Mouse (Mus musculus): ENCODE measurements around the gene Treml2.
"Not testable (repeated sequence)": the region's sequence is repeated elsewhere in the genome, so short reads cannot be mapped to it uniquely, and the experiment has no call there.

Gene Treml2

DNA sequence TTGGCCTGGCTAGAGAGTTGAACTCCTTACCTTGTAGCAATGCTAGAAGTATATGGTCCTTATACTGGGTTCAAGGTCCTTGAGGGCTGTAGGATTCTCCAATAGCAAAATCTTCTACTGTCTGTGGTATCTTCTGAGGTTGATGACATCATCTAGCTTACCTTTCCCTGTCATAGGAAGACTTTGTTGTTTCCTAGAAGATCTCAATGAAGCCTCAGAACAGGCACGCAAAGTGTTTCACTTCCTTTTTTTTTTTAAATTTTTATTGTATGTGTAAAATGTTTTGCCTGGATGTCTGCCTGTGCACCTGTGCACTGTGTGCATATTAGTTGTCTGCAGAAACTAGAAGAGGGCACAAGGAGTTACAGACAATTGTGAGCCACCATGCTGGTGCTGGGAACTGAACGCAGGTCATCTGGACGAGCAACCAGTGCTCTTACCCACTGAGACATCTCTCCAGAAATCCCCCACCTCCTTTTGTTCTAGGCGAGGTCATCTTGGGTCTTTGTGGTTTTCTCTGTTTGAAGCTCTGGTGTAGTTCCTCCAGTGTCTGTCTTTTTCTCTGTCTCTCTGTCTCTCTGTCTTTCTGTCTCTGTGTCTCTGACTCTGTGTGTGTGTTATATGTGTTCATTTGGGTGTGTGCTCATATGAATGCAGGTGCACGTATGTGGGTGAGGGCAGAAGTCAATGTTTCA lies 5.7 kb upstream of the Treml2 start:
- no peak for DNase-seq (ENCODE audit: low spot score)

DNA sequence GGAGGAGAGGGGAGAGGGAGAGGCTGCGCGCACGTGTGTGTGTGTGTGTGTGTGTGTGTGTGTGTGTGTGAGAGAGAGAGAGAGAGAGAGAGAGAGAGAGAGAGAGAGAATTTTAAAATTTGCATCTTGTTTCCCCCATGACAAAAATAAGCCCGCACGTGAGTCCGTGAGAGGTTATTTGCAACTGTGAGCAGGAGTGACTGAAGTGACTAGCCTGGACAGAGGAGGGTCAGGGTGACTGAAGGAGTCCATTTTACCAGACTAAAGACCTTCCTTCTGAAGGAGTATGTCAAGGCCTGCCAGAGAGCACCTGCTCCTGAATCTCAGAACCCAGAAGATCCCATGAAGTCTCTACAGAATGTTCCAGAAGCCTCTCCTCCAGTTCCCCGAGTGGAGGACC lies 458 bp downstream of the Treml2 start:
- no peak for DNase-seq (ENCODE audit: low spot score)

DNA sequence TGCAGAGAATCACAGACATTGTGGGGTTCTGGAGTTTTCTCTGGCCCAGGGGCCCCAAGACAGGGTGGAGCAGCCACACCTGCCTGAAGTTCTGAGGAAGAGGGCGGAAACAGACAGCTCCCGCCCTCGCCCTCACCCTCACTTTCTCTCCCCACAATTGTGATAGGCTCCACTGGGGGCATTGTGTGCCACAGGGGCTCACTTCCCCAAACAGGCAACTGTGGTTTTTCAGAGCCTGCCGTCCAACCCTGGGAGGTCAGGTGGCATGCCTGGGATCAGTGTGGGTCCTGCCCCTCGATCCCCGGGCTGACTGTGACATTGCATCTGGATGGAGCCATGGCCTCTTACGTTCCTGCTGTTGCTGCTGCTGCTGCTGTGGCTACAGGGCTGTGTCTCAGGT lies 901 bp downstream of the Treml2 start:
- DNase-seq (ENCODE audit: low spot score), result no peak

DNA sequence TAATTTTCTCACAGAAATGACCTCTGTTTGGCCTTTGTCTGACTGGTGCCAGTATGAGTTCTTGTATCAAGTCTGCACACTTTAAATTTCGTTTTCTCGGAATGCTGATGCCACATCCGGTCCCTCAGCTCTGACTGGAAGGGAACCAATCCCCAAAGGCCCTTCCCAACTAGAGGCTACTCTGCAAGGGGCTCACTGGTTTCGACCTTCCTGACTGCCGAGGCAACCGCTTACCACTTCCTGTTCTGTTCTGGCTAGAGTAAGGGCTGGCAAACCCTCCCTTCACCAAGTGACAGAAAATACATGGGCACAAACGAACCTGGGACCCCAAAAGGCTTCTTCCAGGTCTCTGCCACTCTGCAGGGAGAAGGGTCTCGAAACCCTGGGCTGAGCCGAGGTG lies 1.6 kb downstream of the Treml2 start:
- no peak for DNase-seq (ENCODE audit: low spot score)

DNA sequence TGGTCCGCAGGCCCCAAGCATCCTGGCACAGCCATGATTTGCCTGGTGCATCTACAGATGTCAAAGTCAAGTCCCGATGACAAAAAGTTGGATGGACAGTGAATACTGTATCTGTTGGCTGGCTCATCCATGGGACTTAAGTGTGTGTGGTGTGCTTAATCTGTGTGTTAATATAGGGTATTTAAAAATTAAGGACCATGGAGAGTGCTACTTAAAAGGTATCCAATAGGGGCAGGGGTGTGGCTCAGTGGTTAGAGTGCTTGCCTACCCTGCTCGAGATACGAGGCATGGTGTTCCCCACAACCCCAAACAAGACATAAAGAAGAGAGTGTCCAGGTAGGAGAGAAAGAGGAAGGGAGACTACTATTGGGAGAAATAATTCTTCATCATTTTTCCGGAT lies 2.5 kb downstream of the Treml2 start:
- DNase-seq (ENCODE audit: low spot score), result no peak

DNA sequence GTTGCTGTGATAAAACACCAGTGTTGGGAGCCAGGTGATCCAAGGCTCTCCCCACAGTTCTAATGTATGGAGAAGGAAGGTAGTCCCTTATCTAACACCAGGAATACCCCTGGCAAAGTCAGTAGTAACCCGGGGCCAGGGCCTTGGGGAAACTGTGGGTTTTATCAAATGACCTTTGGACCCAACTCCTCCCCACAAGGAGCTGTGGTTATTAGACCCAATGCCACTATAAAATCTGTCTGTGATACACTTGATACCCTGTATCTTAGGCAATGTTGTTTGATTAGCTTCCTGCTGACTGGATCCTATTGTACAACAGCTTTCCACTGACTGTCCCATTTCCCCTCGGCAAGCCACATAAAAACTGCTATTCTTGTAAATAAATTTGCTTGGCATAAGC lies 12.8 kb downstream of the Treml2 start:
- DNase-seq (ENCODE audit: low spot score), result no peak

DNA sequence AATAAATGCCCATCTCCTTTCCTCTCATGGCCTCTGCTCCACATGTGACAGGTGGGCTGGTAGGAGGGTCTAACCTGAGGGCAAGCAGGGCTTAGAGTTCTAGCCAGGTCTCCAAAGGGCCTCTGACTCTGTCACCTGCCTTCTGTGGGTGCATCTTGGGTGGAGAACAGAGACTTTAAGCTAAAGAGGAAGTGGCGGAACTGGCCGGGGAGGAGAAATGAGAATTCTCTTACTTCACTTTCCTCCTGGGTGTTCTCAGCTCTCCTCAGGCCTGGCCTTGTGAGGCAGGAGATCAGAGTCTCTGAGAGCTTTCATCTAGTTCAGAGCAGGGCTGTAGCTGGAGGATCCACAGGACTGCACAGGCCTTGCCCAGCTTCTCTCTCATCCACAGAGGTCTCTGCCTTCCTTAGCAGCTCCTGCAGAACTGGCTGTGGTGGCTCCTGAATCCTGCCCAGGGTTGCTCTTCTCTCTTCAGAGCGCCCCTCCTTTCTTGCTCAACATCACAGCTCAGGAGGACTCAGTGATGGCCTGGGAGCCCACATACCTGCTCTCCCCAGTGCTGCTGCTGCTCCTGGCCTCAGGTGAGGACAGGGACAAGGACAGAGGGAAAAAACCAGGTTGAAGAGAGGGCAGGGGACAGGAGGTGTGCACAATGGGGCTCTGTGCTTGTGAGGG lies 16.7 kb downstream of the Treml2 start, which contains the start of gene B430306N03Rik:
Gene B430306N03Rik (plus strand): TSS at position 237 of the 675 bp plus-strand sequence.
- not testable (repeated sequence) for DNase-seq (ENCODE audit: low spot score)

DNA sequence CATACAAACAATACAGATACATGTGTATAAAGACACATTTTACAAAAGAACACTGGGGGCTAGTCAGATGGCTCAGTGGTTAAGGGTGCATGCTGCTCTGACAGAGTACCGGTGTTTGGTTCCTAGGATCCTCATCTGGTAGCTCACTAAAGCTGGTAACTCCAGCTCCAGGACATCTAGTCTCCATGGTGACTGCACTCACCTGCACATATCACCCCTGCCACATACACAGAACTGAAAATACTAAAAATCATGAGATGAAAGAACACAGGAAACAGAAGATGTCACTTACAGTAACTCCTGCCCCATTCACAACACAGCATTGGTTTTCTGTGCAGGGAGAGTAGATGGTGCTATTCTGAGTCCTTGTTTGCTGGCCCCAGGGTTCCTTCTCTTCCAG lies 19.4 kb downstream of the Treml2 start:
- DNase-seq (ENCODE audit: low spot score), result no peak

DNA sequence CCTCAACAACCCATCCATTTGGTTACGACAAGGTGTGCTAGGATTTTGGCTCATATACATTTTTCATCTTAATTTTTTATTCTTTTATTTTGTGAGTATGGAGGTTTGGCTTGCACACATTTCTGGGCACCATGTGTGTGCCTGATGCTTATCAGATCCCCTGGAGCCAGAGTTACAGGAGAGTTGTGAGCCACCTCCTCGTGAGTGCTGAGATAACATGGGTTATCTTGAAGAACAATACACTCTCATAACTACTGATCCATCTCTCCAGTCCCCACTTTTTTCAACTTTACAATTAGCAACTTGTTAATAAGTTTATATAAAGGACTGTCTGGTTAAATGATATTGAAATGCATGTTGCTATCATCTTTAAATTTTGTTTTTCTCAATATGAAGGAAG lies 22.0 kb downstream of the Treml2 start:
- DNase-seq (ENCODE audit: low spot score), result no peak

DNA sequence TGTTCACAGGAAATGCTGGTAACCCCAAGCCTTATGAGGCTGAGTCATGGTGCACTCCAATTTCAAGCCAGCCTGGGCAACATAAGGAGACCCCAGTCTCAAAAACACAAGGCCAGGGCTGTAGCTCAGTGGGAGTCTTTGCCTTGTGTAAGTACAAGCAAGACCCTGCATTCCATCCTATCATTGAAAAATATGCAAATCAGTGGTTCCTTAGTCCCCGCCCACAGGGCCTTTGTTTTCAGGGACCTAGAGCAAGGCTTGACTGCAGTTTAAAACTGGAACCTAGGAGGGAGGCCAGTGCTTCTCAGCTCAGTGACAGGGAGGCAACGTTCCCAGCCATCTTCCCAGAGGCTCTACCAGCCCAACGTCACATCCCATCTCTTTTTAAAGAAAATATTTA lies 23.9 kb downstream of the Treml2 start:
- DNase-seq (ENCODE audit: low spot score), result no peak

DNA sequence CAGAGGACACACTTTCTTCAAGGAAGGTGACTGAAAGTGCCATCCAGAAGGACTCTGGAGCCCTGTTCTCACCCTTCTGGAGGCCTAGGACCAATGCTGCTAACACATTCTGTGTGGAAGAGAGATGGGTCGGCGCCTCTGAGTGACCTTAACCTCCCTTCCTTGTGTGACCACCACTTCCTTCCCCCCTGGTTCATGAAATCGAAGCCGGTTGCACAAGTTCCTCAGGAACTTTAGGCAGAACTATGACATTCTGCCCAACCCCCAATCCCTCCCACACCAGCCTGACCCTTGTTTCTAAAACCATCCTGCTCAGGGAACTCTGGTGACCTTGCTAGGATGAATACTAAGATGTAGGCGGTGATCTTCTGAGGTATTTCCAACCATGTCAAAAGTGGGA lies 25.0 kb downstream of the Treml2 start:
- no peak for DNase-seq (ENCODE audit: low spot score)

DNA sequence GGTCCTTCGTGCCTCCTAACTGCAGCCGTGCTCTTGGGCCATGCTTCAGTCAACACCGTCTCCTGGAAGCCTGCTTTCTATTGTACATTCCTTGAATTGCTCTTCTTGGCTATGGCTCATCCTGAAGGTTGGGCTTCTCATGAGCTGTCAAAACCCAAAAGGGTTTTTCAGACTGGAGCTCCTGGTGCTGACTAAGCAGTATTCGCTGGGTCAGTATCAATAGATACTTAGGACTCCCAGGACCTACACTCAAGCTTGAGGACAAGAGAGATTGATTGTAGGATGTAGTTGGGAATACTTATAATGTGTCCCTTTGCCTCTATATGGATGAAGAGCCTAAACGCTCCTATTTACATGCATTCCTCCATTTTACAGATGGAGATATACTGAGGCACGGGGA lies 25.8 kb downstream of the Treml2 start:
- DNase-seq (ENCODE audit: low spot score), result no peak

DNA sequence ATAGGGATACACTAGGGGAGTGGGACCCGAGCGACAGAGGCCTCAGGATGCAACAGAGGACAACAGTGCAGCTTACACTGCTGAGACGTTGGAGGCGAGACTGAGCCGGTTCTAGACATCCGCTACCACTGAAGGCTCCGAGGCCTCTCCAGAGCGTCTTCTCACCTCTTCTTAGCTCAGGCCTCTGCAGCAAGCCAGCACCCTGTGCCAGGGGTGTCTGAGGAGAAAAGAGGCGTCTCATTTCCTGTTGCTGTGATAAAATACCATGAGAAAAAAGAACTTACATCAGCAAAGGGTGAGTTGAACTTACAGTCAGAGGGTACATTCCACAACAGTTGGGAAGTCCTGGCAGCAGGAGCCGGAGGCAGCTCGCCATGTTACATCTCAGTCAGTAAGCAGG lies 26.3 kb downstream of the Treml2 start:
- DNase-seq (ENCODE audit: low spot score), result no peak

DNA sequence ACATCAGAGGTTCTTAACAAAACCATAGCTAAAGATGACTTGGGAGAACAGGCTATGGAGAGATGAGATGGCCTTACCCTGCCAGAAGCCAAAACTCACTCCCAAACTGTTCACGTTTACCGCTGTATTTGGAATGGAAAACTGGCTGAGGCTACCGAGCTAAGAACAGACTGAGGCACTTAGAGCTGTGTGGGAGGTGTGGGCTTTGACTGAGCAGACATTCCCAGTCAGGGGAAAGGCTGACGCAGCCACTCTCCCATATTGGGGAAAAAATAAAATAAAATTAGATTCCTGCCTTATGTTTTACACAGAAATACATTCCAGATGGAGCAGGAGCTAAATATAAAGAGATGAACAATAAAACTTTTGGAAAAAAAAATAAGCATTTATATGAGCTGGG lies 27.4 kb downstream of the Treml2 start:
- DNase-seq (ENCODE audit: low spot score), result no peak

DNA sequence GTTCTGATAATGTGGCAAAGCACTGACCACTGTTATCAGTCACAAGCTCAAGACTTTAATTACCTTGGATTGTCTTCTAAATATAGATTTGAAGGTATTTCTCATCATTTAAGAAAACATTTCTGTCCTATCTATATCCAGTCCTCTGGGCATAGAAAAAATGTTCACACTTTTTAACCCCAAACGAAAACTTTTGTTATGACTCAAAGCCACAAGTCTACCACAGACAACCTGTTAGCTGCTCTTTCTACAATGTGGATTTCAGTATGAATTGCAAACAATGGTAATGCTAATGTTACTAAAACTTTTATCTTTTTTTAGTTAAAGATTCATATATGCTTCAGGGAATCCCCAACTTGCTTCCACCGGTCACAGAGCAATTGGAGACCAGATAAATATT lies 33.2 kb downstream of the Treml2 start:
- DNase-seq (ENCODE audit: low spot score), result no peak

DNA sequence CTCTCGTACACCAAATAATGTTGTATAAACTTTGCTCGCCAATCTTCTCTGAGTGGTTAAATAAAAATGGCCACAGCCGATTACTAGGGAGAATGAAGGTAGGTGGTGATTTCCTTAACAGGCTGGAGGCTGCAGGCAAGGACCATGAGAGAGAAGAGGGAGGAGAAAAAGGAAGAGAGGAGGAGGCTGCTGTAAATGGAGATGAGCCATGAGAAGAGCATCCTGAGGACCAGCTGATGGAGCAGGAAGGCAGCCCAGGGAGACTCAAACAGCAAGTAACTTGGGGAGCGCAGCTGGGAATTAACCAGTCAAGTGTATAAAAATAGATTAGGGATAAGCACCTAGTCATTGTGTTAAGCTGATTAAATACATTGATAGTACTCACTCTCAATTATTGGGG lies 34.9 kb downstream of the Treml2 start:
- DNase-seq (ENCODE audit: low spot score), result no peak

DNA sequence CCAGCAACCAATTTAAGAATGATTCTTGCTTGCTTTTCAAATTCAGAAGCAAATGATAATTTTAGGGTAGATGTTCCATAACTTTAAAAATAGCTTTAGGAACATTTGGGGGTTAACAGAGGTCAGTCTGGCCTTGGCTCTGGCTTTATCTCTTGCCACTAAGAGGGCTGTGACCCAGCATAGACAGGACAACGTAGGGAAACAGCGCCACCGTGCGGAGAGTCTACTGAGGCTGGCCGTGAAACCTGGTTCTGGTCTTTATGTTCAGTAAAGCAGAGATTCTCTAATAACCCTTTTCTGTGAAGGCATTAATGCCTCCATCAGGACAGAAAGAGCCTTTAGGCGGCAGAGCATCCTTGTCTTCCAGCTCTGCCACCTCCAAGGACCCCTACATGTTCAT lies 37.6 kb downstream of the Treml2 start:
- DNase-seq (ENCODE audit: low spot score), result peak; percentile 94

DNA sequence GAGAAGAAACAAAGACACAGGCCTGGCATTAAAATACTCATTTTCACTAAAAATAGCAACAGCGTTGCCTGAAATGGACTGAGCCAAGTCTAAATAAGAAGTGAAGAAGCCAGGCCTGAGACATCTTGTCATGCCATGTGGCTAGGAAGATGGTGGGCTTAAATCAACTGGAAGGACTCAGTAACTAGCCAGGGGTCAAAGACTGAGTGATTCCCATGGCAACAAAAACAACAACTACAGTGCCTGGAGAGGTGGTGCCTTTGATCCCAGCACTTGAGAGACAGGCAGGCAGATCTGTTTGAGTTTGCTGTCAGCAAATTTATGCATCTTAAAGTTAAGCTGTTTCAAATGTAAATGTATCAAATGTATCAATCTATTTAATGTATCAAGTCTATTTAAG lies 41.0 kb downstream of the Treml2 start:
- peak; percentile 58 for DNase-seq (ENCODE audit: low spot score)

DNA sequence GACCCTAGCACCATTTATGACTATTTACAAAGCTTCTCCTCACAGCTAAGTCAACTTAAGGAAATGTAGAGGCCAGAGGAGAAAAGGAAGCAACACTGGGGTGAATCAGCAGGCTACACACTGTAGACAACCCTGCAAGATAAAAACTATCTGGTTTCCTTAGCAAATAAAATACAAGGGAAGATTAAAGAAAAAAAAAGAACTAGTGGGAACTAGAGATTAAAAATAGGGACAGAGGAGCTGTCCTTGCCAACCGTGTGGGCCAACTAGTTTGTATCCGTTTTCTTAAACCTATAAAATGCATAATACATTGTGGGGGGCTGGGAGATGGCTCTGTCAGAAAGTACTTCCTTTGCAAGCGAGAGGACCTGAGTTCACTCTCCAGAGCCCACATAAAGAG lies 42.6 kb downstream of the Treml2 start:
- DNase-seq (ENCODE audit: low spot score), result no peak

DNA sequence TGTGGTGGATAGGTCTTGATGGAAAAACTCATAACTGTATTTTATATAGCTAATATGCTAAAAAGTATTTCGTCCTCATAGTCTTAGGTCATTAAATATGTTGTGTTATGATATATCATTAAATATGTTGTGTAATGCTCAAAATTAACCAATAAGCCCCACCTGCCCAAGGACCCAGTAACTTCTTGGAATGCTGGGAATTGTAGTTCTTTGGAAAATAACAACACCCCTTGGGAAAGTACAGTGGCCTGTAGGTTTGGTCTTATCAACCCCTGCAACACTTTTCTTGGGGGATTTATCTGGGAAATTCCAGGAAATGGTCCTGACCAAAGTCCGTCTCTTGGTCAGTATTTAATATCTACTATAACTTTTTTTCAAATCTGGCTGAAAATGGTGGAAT lies 43.8 kb downstream of the Treml2 start:
- DNase-seq (ENCODE audit: low spot score), result no peak

DNA sequence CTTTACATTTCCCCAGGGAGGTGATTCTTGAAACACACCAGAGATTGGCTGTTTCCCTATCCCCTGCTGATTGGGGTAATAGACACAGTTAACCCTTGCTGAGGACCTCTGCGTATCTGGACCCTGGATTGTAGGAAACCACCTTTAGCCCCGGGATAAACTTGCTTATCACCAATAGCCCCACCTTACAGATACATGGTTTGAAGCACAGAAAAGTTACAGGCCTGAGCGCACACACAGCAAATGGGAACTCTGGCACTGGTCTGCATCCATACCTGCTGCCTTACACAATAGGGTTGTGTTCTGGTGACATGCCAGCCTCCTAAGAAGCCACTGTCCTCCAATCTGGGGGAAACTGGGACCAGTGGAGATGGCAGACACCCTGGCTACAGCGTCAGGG lies 46.5 kb downstream of the Treml2 start:
- DNase-seq (ENCODE audit: low spot score), result no peak

DNA sequence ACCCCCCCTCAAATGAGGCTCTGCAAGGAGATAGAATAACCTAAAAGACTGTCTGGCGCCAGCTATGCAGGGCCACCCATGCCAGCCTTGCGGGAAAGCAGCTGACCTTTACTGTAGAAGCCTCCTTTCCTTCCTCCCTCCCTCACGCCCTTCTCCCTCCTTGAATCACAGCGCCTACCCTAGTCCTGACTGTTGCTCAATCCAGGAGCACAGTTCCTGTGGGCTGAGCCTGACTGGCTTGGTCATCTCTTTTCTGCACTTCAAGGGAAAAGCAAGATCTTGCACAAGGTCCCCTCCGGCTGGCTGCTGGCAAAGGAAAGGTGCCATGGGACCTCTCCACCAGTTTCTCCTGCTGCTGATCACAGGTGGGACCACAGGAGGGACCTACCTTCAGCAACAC lies 46.9 kb downstream of the Treml2 start, which contains the start of gene Trem2:
Gene Trem2 (plus strand): TSS at position 171 of the 400 bp plus-strand sequence.
- DNase-seq (ENCODE audit: low spot score), result no peak

DNA sequence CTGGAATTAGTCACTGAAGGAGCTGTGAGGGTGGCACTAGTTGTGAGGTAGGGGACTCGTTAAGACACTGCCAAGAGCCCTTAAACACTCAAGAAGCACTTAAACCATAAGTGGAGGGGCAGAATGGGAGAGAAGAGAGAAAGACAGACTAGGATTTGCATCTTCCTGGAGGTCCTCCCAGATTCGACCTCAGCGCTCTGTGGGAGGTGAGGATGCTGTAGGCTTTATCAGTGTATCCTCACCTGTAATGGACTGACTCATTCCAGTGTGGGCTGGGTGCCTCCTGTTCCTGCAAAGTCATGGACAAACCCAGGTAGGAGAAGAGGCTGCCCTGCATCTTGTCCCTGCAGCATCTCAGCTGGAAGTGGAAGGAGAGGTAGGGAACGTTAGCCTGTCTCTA lies 47.5 kb downstream of the Treml2 start:
- no peak for DNase-seq (ENCODE audit: low spot score)

DNA sequence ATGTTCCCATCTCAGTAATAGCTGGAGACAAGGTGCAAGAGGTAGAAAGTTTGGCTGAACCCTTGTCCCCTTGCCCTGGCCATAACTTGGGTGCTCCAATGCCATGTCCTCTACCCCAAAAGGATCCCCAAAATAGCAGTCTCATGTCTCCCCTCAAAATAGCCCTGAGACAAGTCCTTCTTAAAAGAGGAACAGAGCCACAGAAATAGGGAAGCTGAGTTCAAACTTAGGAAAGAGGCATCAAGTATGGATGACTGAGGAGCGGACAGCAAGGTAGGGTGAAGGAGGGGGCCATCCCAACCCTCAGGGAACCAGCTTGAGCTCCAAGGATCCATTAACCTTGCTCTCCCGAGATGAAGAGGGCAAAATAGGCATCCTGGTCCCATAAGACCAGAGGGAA lies 48.0 kb downstream of the Treml2 start:
- DNase-seq (ENCODE audit: low spot score), result no peak
